Mouse (Mus musculus) liver, adult (tissue): ENCODE data around the gene Slc5a10.

Experiments
- GATA4 ChIP-seq: IDR thresholded peaks from 2 replicates; pipeline ENCODE4 v1.6.1; 2014; ENCODE audit warnings: mild to moderate bottlenecking, low read length; ENCODE audit not compliant: insufficient replicate concordance

Slc5a10 gene

GRCm38 (mm10) chr11:61648749-61649115 is 71.9 kb downstream of the Slc5a10 start:
- no peak for TF ChIP-seq GATA4

GRCm38 (mm10) chr11:61647956-61648748 is 72.5 kb downstream of the Slc5a10 start:
- no peak for TF ChIP-seq GATA4

GRCm38 (mm10) chr11:61647110-61647910 is 73.3 kb downstream of the Slc5a10 start:
- no peak for TF ChIP-seq GATA4

GRCm38 (mm10) chr11:61646499-61647039 is 74.1 kb downstream of the Slc5a10 start:
- no peak for TF ChIP-seq GATA4

- no peak for TF ChIP-seq GATA4
These were observed 75.2 kb downstream of the Slc5a10 start for GRCm38 (mm10) chr11:61645357-61645857.

- no peak for TF ChIP-seq GATA4
These were observed 75.9 kb downstream of the Slc5a10 start for GRCm38 (mm10) chr11:61644576-61645326.

- no peak for TF ChIP-seq GATA4
These were observed 77.3 kb downstream of the Slc5a10 start for GRCm38 (mm10) chr11:61643184-61643961.

GRCm38 (mm10) chr11:61642106-61642505 is 78.5 kb downstream of the Slc5a10 start:
- TF ChIP-seq GATA4: no peak

GRCm38 (mm10) chr11:61639601-61640177 is 80.9 kb downstream of the Slc5a10 start:
- no peak for TF ChIP-seq GATA4

GRCm38 (mm10) chr11:61638764-61639536 is 81.7 kb downstream of the Slc5a10 start:
- TF ChIP-seq GATA4: no peak

GRCm38 (mm10) chr11:61637856-61638255 is 82.8 kb downstream of the Slc5a10 start:
- no peak for TF ChIP-seq GATA4

- TF ChIP-seq GATA4: no peak
These were observed 83.2 kb downstream of the Slc5a10 start for GRCm38 (mm10) chr11:61637413-61637812.

- no peak for TF ChIP-seq GATA4
These were observed 91.0 kb downstream of the Slc5a10 start for GRCm38 (mm10) chr11:61629621-61630020.

GRCm38 (mm10) chr11:61626509-61626908 is 94.1 kb downstream of the Slc5a10 start:
- TF ChIP-seq GATA4: no peak

- TF ChIP-seq GATA4: no peak
These were observed 95.5 kb downstream of the Slc5a10 start for GRCm38 (mm10) chr11:61625136-61625535.
